Mouse (Mus musculus): Measurements from ENCODE around the gene Polr3b. TPM values are rescaled to one million over a fixed set of nuclear protein-coding genes. Genes with fewer than 3 reads are reported as not detected.

The Polr3b gene
- polyA plus RNA-seq, 1 experiment: 15.9 TPM

DNA sequence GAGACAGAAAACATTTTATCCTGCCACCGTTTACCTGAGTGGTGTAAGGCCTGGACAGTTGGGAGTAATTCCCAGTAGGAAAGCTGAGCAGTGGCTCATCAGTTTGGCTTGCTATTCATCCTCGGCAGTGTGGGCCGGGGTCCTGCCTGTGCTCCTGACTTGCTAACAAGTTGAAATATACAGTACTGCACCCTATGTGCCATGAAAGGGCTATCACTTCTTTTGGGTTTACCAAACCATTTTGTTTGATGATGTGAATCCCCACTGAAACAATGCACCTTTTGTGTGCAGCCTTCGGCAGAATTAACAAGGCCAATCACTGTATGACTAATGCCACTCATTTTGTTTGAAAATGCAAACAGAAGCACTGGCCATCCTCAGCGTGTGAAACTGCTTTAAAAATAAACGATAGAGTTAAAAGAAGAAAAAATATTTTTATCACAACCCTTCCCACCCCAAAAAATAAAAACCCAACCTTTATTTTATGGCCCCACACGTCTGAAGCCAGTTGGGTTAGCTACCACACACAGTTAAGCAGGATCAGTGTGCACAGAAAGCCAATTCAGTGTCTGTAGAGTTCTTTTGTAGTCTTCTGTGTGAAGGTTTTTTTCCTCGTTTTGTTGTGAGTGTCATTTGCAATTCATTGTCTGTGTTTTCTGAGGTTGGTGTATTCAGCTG is 63.5 kb downstream of the Polr3b start:
- 77% methylated on average over 8 of the region's 8 CpGs for WGBS
- Histone ChIP-seq H3K4me3 (replicated peaks; ENCODE audit: control insufficient read depth, low read depth, low read length) (no peak overlapping the region), H3K4me1 (ENCODE audit: control insufficient read depth, insufficient read depth, low read length) (no peaks in the 10 kb centered on the region), H3K27ac (ENCODE audit: control insufficient read depth, insufficient read depth, low read depth, low read length, poor library complexity) (no peak overlapping the region)
- TF ChIP-seq POLR2A (IDR thresholded peaks at IDR 0.05; ENCODE audit: borderline replicate concordance, control insufficient read depth, low read depth, low read length) (no peak), CTCF (IDR thresholded peaks at IDR 0.05; ENCODE audit: control insufficient read depth, insufficient read depth, low read length) (no peak)

DNA sequence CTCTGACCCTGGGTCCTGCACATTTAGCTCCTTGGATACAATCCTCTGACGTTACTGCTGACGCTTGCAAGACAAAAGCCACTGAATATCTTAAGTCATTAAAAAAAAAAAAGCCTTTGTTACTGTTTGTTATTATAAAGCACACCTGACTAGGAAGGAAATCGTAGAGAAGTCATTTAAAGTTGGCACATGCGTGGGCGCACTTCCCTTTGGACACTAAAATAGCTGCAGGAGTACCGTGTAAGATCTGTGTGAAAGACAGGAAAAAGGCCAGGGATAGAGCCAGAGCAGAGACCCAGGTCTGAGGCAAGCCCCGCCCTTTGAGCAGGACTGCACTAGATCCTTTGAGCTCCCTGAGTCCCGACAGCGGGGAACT is 64.0 kb downstream of the Polr3b start:
- TF ChIP-seq CTCF (IDR thresholded peaks at IDR 0.05; ENCODE audit: control insufficient read depth, insufficient read depth, low read length) (no peak), POLR2A (IDR thresholded peaks at IDR 0.05; ENCODE audit: borderline replicate concordance, control insufficient read depth, low read depth, low read length) (no peak)
- WGBS: 61% methylated on average over 9 of the region's 9 CpGs
- Histone ChIP-seq H3K27ac (ENCODE audit: control insufficient read depth, insufficient read depth, low read depth, low read length, poor library complexity) (no peak overlapping the region), H3K4me1 (ENCODE audit: control insufficient read depth, insufficient read depth, low read length) (no peaks in the 10 kb centered on the region), H3K4me3 (replicated peaks; ENCODE audit: control insufficient read depth, low read depth, low read length) (no peak overlapping the region)

DNA sequence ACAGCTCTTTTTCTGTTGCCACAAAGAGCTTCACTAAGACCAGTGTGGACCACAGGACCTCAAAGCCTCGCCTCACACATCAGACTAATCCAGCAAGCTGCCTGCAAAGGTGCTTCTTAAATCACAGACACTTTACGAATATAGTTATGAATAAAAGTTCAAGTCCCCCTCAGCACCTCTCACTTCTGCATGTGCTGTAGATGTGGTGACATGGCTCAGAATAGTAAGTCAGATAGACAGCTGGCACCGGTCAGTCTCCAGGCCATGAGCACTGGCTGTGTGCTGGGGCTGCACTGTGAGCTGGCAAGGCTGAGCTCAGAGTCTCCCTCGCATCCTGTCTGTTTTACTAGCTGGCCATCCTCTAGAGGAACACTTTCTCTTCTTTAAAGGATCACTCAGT is 64.6 kb downstream of the Polr3b start:
- Histone ChIP-seq H3K4me1 (ENCODE audit: control insufficient read depth, insufficient read depth, low read length) (no peaks in the 10 kb centered on the region), H3K27ac (ENCODE audit: control insufficient read depth, insufficient read depth, low read depth, low read length, poor library complexity) (no peak overlapping the region), H3K4me3 (replicated peaks; ENCODE audit: control insufficient read depth, low read depth, low read length) (no peak overlapping the region)
- no peak for TF ChIP-seq CTCF (IDR thresholded peaks at IDR 0.05; ENCODE audit: control insufficient read depth, insufficient read depth, low read length)
- no peak for TF ChIP-seq POLR2A (IDR thresholded peaks at IDR 0.05; ENCODE audit: borderline replicate concordance, control insufficient read depth, low read depth, low read length)
- whole genome bisulfite sequencing: 90% methylated on average over 4 of the region's 4 CpGs

DNA sequence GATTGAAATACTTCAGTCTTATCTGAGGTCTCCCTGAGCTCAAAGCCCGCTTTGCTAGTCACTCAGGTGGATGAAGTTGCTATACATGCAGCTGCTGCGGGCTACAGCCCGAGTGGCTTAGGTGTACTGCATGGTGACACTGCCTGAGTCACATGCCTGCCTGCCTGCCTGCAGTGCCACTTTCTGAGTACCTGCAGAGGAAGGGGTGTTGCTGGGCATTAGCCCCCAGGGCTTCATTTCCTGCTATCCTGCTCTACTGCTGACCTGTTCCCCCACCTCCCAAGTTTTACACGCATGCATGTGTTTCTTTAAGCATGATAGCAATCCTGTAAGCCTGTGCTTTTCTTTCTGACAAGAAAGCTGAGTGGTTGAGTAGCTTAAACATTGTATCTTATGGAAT is 65.6 kb downstream of the Polr3b start:
- WGBS: 87% methylated on average over 4 of the region's 4 CpGs
- H3K4me3 ChIP-seq (replicated peaks; ENCODE audit: control insufficient read depth, low read depth, low read length): no peak overlapping the region
- no peaks in the 10 kb centered on the region; the same call in 1 of the 2 replicates for H3K4me1 ChIP-seq (ENCODE audit: control insufficient read depth, insufficient read depth, low read length)
- H3K27ac ChIP-seq (ENCODE audit: control insufficient read depth, insufficient read depth, low read depth, low read length, poor library complexity): no peak overlapping the region
- TF ChIP-seq POLR2A (IDR thresholded peaks at IDR 0.05; ENCODE audit: borderline replicate concordance, control insufficient read depth, low read depth, low read length): no peak
- no peak for TF ChIP-seq CTCF (IDR thresholded peaks at IDR 0.05; ENCODE audit: control insufficient read depth, insufficient read depth, low read length)

DNA sequence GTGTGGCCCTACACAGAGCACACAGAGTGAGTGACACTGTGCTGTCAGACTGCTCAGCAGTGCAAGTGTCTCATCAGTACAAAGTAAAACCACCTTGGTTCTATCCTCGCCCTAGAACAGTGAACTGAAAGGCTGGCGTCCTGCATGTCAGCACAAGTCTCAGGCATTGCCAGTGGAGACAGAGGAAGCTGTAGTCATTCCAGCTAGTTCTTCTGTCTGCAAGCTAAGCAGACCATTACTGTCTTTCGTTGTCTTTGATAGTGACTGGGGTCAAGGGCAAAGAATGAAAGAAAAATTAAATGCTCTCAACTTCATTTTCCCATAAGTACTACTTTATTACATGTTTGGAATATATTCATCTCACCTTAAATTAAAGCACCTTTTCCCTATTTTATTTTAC is 67.8 kb downstream of the Polr3b start:
- Histone ChIP-seq H3K4me1 (ENCODE audit: control insufficient read depth, insufficient read depth, low read length) (no peaks in the 10 kb centered on the region; the same call in 1 of the 2 replicates), H3K27ac (ENCODE audit: control insufficient read depth, insufficient read depth, low read depth, low read length, poor library complexity) (no peak overlapping the region), H3K4me3 (replicated peaks; ENCODE audit: control insufficient read depth, low read depth, low read length) (no peak overlapping the region)
- WGBS: 77% methylated on average over 3 of the region's 3 CpGs
- no peak for TF ChIP-seq POLR2A (IDR thresholded peaks at IDR 0.05; ENCODE audit: borderline replicate concordance, control insufficient read depth, low read depth, low read length)
- no peak for TF ChIP-seq CTCF (IDR thresholded peaks at IDR 0.05; ENCODE audit: control insufficient read depth, insufficient read depth, low read length)

DNA sequence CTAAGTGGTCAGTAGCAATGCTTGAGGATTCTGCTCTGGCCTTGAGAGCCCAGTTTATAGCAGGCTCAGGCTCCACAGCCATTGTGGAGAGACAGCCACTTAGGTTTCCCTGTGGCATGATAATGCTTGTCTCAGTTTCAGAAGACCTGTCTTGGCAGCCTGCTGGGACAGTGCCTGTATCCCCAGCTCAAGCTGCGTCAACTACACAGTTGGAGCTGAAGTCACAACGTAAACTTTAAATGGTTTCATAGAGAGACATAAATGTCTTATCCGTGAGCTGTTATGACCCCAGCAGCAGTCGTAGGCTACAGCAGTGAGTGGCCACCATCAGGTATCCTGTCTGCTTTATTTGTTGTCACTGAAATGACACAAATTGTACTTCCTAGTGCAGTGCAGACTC is 68.7 kb downstream of the Polr3b start:
- TF ChIP-seq CTCF (IDR thresholded peaks at IDR 0.05; ENCODE audit: control insufficient read depth, insufficient read depth, low read length) (no peak), POLR2A (IDR thresholded peaks at IDR 0.05; ENCODE audit: borderline replicate concordance, control insufficient read depth, low read depth, low read length) (no peak)
- Histone ChIP-seq H3K4me3 (replicated peaks; ENCODE audit: control insufficient read depth, low read depth, low read length) (no peak overlapping the region), H3K27ac (ENCODE audit: control insufficient read depth, insufficient read depth, low read depth, low read length, poor library complexity) (no peak overlapping the region), H3K4me1 (ENCODE audit: control insufficient read depth, insufficient read depth, low read length) (no peaks in the 10 kb centered on the region; the same call in 1 of the 2 replicates)
- 90% methylated on average over 4 of the region's 4 CpGs for WGBS

DNA sequence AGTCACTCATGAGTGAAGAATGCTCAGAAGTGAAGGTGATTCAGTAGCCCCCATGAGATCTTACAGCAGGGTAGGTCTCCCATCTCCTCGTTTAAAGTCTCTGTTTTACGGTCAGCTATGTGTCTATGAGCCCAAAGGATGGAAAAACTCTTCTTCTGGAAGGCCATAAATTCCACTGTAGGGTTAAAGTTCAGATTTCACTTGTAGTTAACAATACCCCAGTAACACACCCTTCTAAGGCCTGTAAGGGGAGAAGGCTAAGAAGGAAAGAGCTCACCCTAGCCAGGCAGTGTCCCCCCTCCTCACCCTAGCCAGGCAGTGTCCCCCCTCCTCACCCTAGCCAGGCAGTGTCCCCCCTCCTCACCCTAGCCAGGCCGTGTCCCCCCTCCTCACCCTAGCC is 69.6 kb downstream of the Polr3b start:
- no peak for TF ChIP-seq CTCF (IDR thresholded peaks at IDR 0.05; ENCODE audit: control insufficient read depth, insufficient read depth, low read length)
- no peak for TF ChIP-seq POLR2A (IDR thresholded peaks at IDR 0.05; ENCODE audit: borderline replicate concordance, control insufficient read depth, low read depth, low read length)
- 64% methylated on average over 3 of the region's 3 CpGs for WGBS
- H3K4me3 ChIP-seq (replicated peaks; ENCODE audit: control insufficient read depth, low read depth, low read length): no peak overlapping the region

DNA sequence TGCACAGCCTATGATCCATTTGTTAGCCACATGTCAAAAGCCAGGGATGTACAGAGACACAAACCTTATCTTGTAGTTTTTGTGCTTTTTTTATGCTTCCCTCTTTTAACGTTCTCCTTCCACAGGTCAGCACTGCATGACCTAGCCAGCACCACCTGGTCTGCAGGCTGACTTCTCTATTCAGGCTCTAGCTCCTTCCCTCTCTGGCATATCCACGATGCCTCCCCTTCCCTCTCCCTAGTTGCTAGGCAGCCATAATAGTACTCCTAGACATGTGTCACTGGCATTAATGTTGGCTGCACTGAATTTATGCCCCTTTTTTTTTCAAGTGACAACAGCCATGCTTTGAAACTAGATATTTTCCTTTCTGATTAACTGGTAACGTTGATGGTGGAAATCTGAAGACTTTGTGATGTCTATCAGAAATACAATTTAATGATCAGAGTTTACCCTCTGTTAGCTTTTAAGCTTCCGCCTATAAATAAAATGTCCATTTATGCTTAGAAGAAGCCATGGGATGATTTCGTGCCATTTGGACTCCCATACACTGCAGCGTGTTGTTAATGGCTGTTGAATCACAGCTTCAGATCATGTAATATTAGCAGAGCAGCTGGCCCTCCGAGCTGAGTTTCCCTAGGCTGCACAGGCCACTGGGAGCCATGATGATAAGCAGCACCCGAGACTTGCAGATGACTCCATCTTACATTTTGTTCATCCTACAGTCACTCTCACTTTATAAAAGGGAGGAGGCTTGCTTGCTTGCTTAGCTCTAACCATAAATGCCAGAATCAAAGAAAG is 71.9 kb downstream of the Polr3b start:
- H3K4me1 ChIP-seq (ENCODE audit: control insufficient read depth, insufficient read depth, low read length): no peaks in the 10 kb centered on the region; the same call in 1 of the 2 replicates
- TF ChIP-seq POLR2A (IDR thresholded peaks at IDR 0.05; ENCODE audit: borderline replicate concordance, control insufficient read depth, low read depth, low read length) (no peak), CTCF (IDR thresholded peaks at IDR 0.05; ENCODE audit: control insufficient read depth, insufficient read depth, low read length) (no peak)
- 80% methylated on average over 8 of the region's 8 CpGs for WGBS
- H3K27ac ChIP-seq (ENCODE audit: control insufficient read depth, insufficient read depth, low read depth, low read length, poor library complexity): no peak overlapping the region
- H3K4me3 ChIP-seq (replicated peaks; ENCODE audit: control insufficient read depth, low read depth, low read length): no peak overlapping the region

More for the DNA sequence above, 69.6 kb downstream of the Polr3b start:
- Histone ChIP-seq H3K27ac (ENCODE audit: control insufficient read depth, insufficient read depth, low read depth, low read length, poor library complexity) (no peak overlapping the region), H3K4me1 (ENCODE audit: control insufficient read depth, insufficient read depth, low read length) (no peaks in the 10 kb centered on the region; the same call in 1 of the 2 replicates)

Measured in bone marrow, adult 2 months (tissue).